Mouse (Mus musculus): ENCODE measurements around the gene Ppa2. TPM values are rescaled to one million over a fixed set of nuclear protein-coding genes. Genes with fewer than 3 reads are reported as not detected.

The Ppa2 gene
- polyA plus RNA-seq, 1 experiment from 2014 or later = 84.4 TPM

- no peak overlapping the region for H3K27ac ChIP-seq (replicated peaks)
- 0 out of 2 replicates have a peak, but pooled peaks cover 3% of the 10 kb centered on the region for H3K36me3 ChIP-seq
- no peaks in the 10 kb centered on the region for H3K4me1 ChIP-seq (replicated peaks)
- H3K4me3 ChIP-seq = no peak overlapping the region
- WGBS = 86% methylated on average over 3 of the region's 3 CpGs
- H3K4me2 ChIP-seq = no peak overlapping the region
- ATAC-seq (ENCODE audit: low read depth) = no peak
- no peaks in the 10 kb centered on the region for H3K27me3 ChIP-seq
- H3K9me3 ChIP-seq = no peaks in the 10 kb centered on the region
- no peak overlapping the region for H3K9ac ChIP-seq
Measured at GRCm38 (mm10) chr3:133364138-133364537, 54.2 kb downstream of the Ppa2 start.

- ATAC-seq (ENCODE audit: low read depth) = no peak
- H3K36me3 ChIP-seq = peaks cover 7% of the 10 kb centered on the region
- no peaks in the 10 kb centered on the region for H3K27me3 ChIP-seq
- H3K27ac ChIP-seq (replicated peaks) = no peak overlapping the region
- no peaks in the 10 kb centered on the region for H3K9me3 ChIP-seq
- H3K9ac ChIP-seq = no peak overlapping the region
- 86% methylated on average over 9 of the region's 9 CpGs for WGBS
- no peak overlapping the region for H3K4me3 ChIP-seq
- no peaks in the 10 kb centered on the region for H3K4me1 ChIP-seq (replicated peaks)
- no peak overlapping the region for H3K4me2 ChIP-seq
Measured at GRCm38 (mm10) chr3:133366096-133366495, 56.2 kb downstream of the Ppa2 start.

DNA sequence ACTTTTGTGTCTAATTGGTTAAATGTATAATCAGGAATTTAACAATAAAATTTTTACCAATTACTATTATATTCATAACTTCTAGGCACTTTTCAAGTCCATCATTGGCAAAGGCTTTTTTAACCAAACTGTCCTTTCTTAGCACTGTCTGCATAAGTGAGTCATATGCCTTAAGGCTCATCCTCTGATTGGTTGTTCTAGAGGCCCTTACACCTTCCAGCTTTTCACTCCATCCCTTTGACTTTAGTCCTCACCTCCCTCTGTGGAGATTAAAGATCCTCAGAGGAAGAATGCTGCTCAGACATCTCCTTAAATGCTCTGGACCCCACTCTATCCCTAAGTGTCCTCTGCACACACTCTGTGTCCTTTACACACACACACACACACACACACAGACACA, 68.3 kb downstream of the Ppa2 start:
- no peak for ATAC-seq (ENCODE audit: low read depth)

GRCm38 (mm10) chr3:133379997-133380396, 70.1 kb downstream of the Ppa2 start:
- H3K4me3 ChIP-seq = no peak overlapping the region
- no peak overlapping the region for H3K4me2 ChIP-seq
- 88% methylated on average over 1 of the region's 1 CpGs for WGBS
- no peak overlapping the region for H3K9ac ChIP-seq
- no peaks in the 10 kb centered on the region for H3K4me1 ChIP-seq (replicated peaks)
- H3K36me3 ChIP-seq = peaks cover 30% of the 10 kb centered on the region
- peaks cover 11% of the 10 kb centered on the region for H3K9me3 ChIP-seq
- H3K27me3 ChIP-seq = no peaks in the 10 kb centered on the region
- no peak for ATAC-seq (ENCODE audit: low read depth)
- H3K27ac ChIP-seq (replicated peaks) = no peak overlapping the region

More for the DNA sequence above, 68.3 kb downstream of the Ppa2 start:
- Histone ChIP-seq H3K4me1 (replicated peaks) (no peaks in the 10 kb centered on the region), H3K9me3 (peaks cover 11% of the 10 kb centered on the region), H3K27ac (replicated peaks) (no peak overlapping the region), H3K4me3 (no peak overlapping the region), H3K4me2 (no peak overlapping the region), H3K36me3 (peaks cover 35% of the 10 kb centered on the region), H3K9ac (no peak overlapping the region), H3K27me3 (no peaks in the 10 kb centered on the region)

GRCm38 (mm10) chr3:133381519-133381918, 71.6 kb downstream of the Ppa2 start:
- 88% methylated on average over 11 of the region's 11 CpGs for WGBS
- no peak for ATAC-seq (ENCODE audit: low read depth)
- H3K36me3 ChIP-seq = peaks cover 27% of the 10 kb centered on the region
- no peak overlapping the region for H3K27ac ChIP-seq (replicated peaks)
- H3K9ac ChIP-seq = no peak overlapping the region
- no peaks in the 10 kb centered on the region for H3K4me1 ChIP-seq (replicated peaks)
- peaks cover 11% of the 10 kb centered on the region for H3K9me3 ChIP-seq
- no peak overlapping the region for H3K4me3 ChIP-seq
- H3K27me3 ChIP-seq = no peaks in the 10 kb centered on the region
- no peak overlapping the region for H3K4me2 ChIP-seq

DNA sequence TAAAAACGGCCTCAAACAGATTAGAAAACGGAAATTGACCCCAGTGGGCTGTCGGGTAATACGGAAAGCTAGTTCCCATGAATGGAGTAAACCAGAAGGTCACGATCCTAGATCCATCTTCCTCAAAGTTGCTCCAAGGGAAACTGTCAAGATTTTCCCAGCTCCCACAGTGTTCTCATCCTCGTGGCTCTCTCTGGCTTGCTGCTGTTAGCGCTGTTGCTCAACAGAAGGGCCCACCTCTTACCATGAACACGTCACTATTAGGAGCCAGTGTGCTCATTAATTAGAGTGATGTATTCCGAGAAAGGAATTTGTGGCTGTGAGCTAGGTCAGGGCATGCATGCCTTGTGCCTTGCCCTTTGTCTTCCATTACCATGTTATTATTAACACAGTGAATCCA, 72.2 kb downstream of the Ppa2 start:
- no peak for ATAC-seq (ENCODE audit: low read depth)
- WGBS = 58% methylated on average over 9 of the region's 9 CpGs
- no peaks in the 10 kb centered on the region for H3K4me1 ChIP-seq (replicated peaks)

GRCm38 (mm10) chr3:133384164-133384708, 74.3 kb downstream of the Ppa2 start:
- no peak for ATAC-seq (ENCODE audit: low read depth)
- no peaks in the 10 kb centered on the region for H3K9me3 ChIP-seq
- peaks cover 4% of the 10 kb centered on the region for H3K36me3 ChIP-seq
- no peak overlapping the region for H3K4me3 ChIP-seq
- no peak overlapping the region for H3K4me2 ChIP-seq
- H3K27me3 ChIP-seq = no peaks in the 10 kb centered on the region
- no peak overlapping the region for H3K9ac ChIP-seq
- 67% methylated on average over 6 of the region's 6 CpGs for WGBS
- no peak overlapping the region for H3K27ac ChIP-seq (replicated peaks)
- H3K4me1 ChIP-seq (replicated peaks) = no peaks in the 10 kb centered on the region

More for the DNA sequence above, 72.2 kb downstream of the Ppa2 start:
- H3K27ac ChIP-seq (replicated peaks) = no peak overlapping the region
- peaks cover 22% of the 10 kb centered on the region for H3K36me3 ChIP-seq
- H3K9me3 ChIP-seq = peaks cover 11% of the 10 kb centered on the region
- H3K27me3 ChIP-seq = no peaks in the 10 kb centered on the region
- no peak overlapping the region for H3K9ac ChIP-seq
- H3K4me2 ChIP-seq = no peak overlapping the region
- H3K4me3 ChIP-seq = no peak overlapping the region

DNA sequence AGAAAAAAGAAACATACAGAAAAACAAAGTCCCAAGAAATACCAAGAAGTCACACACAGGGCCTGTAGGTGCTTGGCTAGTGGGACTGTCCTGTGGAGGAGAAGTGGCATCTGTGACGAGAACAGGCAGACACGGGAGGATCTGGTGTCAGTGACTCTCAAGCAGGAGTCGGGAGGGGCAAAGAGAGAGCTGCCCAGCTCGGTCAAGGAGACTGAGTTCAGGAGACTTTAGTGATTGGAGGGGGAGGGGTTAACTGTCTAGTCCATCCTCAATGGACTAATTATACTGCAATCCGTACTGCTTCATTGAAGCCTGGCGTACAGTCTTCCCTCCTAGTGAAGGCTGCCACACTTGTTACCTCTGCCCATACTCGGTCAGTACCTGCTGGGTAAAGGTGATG, 77.4 kb downstream of the Ppa2 start:
- no peak overlapping the region for H3K9ac ChIP-seq
- no peak overlapping the region for H3K27ac ChIP-seq (replicated peaks)
- no peaks in the 10 kb centered on the region for H3K9me3 ChIP-seq
- H3K27me3 ChIP-seq = no peaks in the 10 kb centered on the region
- no peaks in the 10 kb centered on the region for H3K36me3 ChIP-seq
- H3K4me3 ChIP-seq = no peak overlapping the region
- 69% methylated on average over 7 of the region's 7 CpGs for WGBS
- no peaks in the 10 kb centered on the region for H3K4me1 ChIP-seq (replicated peaks)
- no peak for ATAC-seq (ENCODE audit: low read depth)
- no peak overlapping the region for H3K4me2 ChIP-seq

DNA sequence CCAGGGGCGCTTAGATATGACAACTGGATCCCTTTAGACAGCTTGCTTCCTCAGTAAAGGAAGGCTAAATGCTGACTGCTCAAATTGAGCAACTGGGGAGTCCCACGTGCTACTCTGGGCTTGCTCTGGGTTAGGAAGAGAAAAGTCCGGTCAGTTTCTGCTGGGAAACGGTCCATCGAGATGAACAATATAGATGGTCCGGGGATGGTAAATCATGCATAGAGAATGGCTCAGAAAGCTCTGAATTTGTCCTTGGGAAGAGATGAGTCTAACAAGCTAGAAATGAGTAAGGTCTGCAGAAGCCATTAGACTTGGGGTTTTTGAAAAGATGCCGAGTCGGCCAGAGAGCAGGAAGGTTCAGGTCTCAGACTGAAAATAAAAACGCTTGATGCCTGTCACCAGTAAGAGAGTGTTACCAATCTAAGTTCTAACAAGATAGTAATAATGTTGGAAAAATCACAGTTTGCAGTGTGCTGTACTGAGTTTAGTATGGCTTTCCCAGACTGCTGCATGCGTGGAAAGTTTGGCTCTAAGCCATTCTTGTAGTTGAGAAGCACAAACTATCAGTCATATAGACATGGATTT, 80.0 kb downstream of the Ppa2 start:
- H3K27ac ChIP-seq (replicated peaks) = no peak overlapping the region
- WGBS = 95% methylated on average over 10 of the region's 10 CpGs
- no peaks in the 10 kb centered on the region for H3K27me3 ChIP-seq
- no peak for ATAC-seq (ENCODE audit: low read depth)
- H3K4me3 ChIP-seq = no peak overlapping the region
- no peak overlapping the region for H3K4me2 ChIP-seq
- no peaks in the 10 kb centered on the region for H3K4me1 ChIP-seq (replicated peaks)
- no peaks in the 10 kb centered on the region for H3K9me3 ChIP-seq
- no peak overlapping the region for H3K9ac ChIP-seq
- no peaks in the 10 kb centered on the region for H3K36me3 ChIP-seq

GRCm38 (mm10) chr3:133394531-133394930, 84.6 kb downstream of the Ppa2 start:
- H3K27me3 ChIP-seq = no peaks in the 10 kb centered on the region
- 88% methylated on average over 2 of the region's 2 CpGs for WGBS
- H3K4me1 ChIP-seq (replicated peaks) = no peaks in the 10 kb centered on the region
- H3K36me3 ChIP-seq = no peaks in the 10 kb centered on the region
- no peak overlapping the region for H3K4me3 ChIP-seq
- no peak overlapping the region for H3K9ac ChIP-seq
- no peak for ATAC-seq (ENCODE audit: low read depth)
- H3K9me3 ChIP-seq = no peaks in the 10 kb centered on the region
- H3K27ac ChIP-seq (replicated peaks) = no peak overlapping the region
- H3K4me2 ChIP-seq = no peak overlapping the region

- Histone ChIP-seq H3K27ac (replicated peaks) (no peak overlapping the region), H3K36me3 (no peaks in the 10 kb centered on the region), H3K27me3 (no peaks in the 10 kb centered on the region), H3K4me3 (no peak overlapping the region), H3K4me2 (no peak overlapping the region), H3K9ac (no peak overlapping the region), H3K4me1 (replicated peaks) (no peaks in the 10 kb centered on the region), H3K9me3 (no peaks in the 10 kb centered on the region)
- 86% methylated on average over 4 of the region's 4 CpGs for WGBS
- no peak for ATAC-seq (ENCODE audit: low read depth)
Measured at GRCm38 (mm10) chr3:133403849-133404248, 93.9 kb downstream of the Ppa2 start.

GRCm38 (mm10) chr3:133405636-133406035, 95.7 kb downstream of the Ppa2 start:
- no peak overlapping the region for H3K27ac ChIP-seq (replicated peaks)
- no peaks in the 10 kb centered on the region for H3K9me3 ChIP-seq
- no peak overlapping the region for H3K4me3 ChIP-seq
- H3K27me3 ChIP-seq = no peaks in the 10 kb centered on the region
- no peaks in the 10 kb centered on the region for H3K4me1 ChIP-seq (replicated peaks)
- no peak for ATAC-seq (ENCODE audit: low read depth)
- no peak overlapping the region for H3K9ac ChIP-seq
- no peak overlapping the region for H3K4me2 ChIP-seq
- 88% methylated on average over 3 of the region's 3 CpGs for WGBS
- H3K36me3 ChIP-seq = no peaks in the 10 kb centered on the region

DNA sequence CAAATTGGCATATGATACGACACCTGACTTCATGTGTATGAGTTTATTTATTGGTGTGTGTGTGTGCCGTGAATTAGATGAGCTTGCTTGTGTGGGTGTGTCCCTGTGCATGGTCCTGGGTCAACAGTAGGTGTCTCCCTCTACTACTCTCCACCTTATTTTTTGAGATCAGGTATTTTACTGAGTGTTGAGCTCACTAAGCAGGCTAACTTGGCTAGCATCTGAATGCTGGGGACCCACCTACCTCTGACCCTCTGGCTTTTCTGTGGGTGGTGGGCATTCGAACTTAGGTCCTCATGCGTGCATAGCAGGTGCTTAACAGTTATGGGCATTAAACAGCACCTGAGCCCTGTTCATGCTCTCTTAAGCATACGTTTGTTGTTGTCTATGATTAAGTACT, 96.3 kb downstream of the Ppa2 start:
- H3K4me1 ChIP-seq (replicated peaks) = no peaks in the 10 kb centered on the region
- H3K4me2 ChIP-seq = no peak overlapping the region
- H3K27me3 ChIP-seq = no peaks in the 10 kb centered on the region
- H3K4me3 ChIP-seq = no peak overlapping the region
- no peak overlapping the region for H3K9ac ChIP-seq
- H3K36me3 ChIP-seq = no peaks in the 10 kb centered on the region
- ATAC-seq (ENCODE audit: low read depth) = no peak
- no peak overlapping the region for H3K27ac ChIP-seq (replicated peaks)
- H3K9me3 ChIP-seq = no peaks in the 10 kb centered on the region
- WGBS = 86% methylated on average over 5 of the region's 5 CpGs

All from neural tube, embryonic 13.5 days (tissue).